Mouse (Mus musculus) neural tube, embryonic 11.5 days (tissue): ENCODE measurements around the gene Khdrbs2. TPM values are rescaled to one million over a fixed set of nuclear protein-coding genes. Genes with fewer than 3 reads are reported as not detected.

Experiments
- ATAC-seq: fragments of 200-750 bp; cut with Nextera tagmentation; 2 replicates; pipeline ENCODE4 v1.8.0; 2017; ENCODE audit warnings: moderate number of reproducible peaks, mild to moderate bottlenecking, moderate TSS enrichment, moderate library complexity; ENCODE audit not compliant: insufficient read depth, low FRiP score, low TSS enrichment
- DNase-seq: peaks from one replicate; pipeline ENCODE4 v3.0.0-alpha.2; 2015; ENCODE audit warnings: low spot score
- H3K27ac ChIP-seq: fragments of 300-500 bp; sonication (generic); 2 replicates; pipeline ENCODE4 v1.5.1; 2014; ENCODE audit warnings: low read depth, mild to moderate bottlenecking, low read length
- H3K27me3 ChIP-seq: fragments of 300-500 bp; sonication (generic); 2 replicates; pipeline ENCODE4 v1.6.1; 2014; ENCODE audit warnings: mild to moderate bottlenecking, low read length, mixed read lengths; ENCODE audit not compliant: control insufficient read depth, insufficient read depth
- H3K36me3 ChIP-seq: fragments of 300-500 bp; sonication (generic); 2 replicates; pipeline ENCODE4 v1.6.1; 2014; ENCODE audit warnings: mild to moderate bottlenecking, low read length, moderate library complexity, mixed read lengths; ENCODE audit not compliant: control insufficient read depth, insufficient read depth
- H3K4me1 ChIP-seq: fragments of 300-500 bp; sonication (generic); 2 replicates; pipeline ENCODE4 v1.6.1; 2014; ENCODE audit warnings: low read length, mixed read lengths; ENCODE audit not compliant: control insufficient read depth, insufficient read depth
- H3K4me2 ChIP-seq: fragments of 300-500 bp; sonication (generic); 2 replicates; pipeline ENCODE4 v1.6.1; 2014; ENCODE audit warnings: low read depth, mild to moderate bottlenecking, moderate library complexity
- H3K4me3 ChIP-seq: fragments of 300-500 bp; sonication (generic); 2 replicates; pipeline ENCODE4 v1.5.1; 2014; ENCODE audit warnings: low read depth, low read length
- H3K9ac ChIP-seq: fragments of 300-500 bp; sonication (generic); 2 replicates; pipeline ENCODE4 v1.6.1; 2014; ENCODE audit warnings: mild to moderate bottlenecking, low read length
- H3K9me3 ChIP-seq: fragments of 300-500 bp; sonication (generic); 2 replicates; pipeline ENCODE4 v1.6.1; 2016; ENCODE audit warnings: low read length; ENCODE audit not compliant: control insufficient read depth
- WGBS: fragments of 180-500 bp; shearing (Covaris S2); extraction: QIAGEN DNeasy Blood & Tissue Kit; methylation state at CpG from one replicate; pipeline ENCODE4 v1.1.7; 2014; 5-methylcytosine and 5-hydroxymethylcytosine counted together
- polyA plus RNA-seq: library from polyadenylated mRNA; unstranded; fragments of >200 nt; fragmentation: Nextera tagmentation; extraction: Ambion mirVana; gene quantifications from 2 replicates; pipeline ENCODE4 v1.2.1, GENCODE M21; 2014

Khdrbs2 gene
- polyA plus RNA-seq, 1 experiment from 2014 or later = 10.5 TPM

DNA sequence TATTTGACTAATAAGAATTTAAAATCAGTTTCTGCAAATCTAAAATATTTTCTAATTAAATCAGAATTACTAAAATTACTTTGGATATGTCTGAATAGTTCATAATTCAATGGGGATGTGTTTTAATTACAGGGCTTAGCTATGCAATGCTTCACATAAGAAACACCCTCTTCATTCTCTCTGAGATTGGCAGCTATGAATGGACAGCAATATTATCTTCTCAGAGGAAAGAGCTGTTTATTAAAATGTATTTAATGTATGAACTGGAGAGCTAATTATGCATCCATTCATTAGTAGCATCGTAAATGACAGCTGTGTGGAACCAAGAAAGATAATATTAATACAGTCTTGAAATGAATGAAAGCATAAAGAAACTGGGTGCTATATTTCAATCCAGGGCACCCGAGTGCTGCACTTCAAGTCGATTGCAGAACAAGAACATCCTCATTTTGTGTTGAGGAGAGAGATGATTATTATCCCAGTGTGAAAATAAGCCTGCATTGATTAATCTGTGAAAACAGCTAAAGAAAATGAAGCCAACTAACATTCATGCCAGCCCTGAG lies 477.2 kb downstream of the Khdrbs2 start:
- no peak overlapping the region for H3K27ac ChIP-seq
- DNase-seq = no peak
- no peaks in the 10 kb centered on the region for H3K36me3 ChIP-seq
- no peaks in the 10 kb centered on the region for H3K9me3 ChIP-seq
- no peaks in the 10 kb centered on the region for H3K27me3 ChIP-seq
- WGBS = 84% methylated on average over 3 of the region's 3 CpGs
- no peak for ATAC-seq
- no peaks in the 10 kb centered on the region for H3K4me1 ChIP-seq
- no peak overlapping the region for H3K4me3 ChIP-seq
- H3K9ac ChIP-seq = no peak overlapping the region
- no peak overlapping the region for H3K4me2 ChIP-seq

DNA sequence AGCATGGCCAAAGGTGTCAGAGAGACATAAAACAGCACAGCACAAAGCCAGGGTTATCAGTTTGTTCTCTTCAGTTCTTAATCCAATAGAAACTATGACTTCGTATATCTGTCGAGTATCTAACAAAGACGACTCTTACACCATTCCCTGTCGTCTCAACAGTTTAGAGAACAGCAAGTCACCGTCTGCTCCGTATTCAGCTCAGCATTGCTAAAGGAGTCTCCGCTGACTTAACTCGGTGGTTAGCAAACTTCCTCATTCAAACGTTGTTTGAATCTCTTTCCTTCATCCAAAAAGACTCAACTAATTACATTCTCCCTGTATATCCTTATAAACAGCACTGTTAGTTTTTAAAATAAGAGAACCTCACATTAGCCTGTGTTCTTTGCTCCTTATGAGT lies 521.3 kb downstream of the Khdrbs2 start:
- H3K27ac ChIP-seq = no peak overlapping the region
- 83% methylated on average over 9 of the region's 9 CpGs for WGBS
- no peaks in the 10 kb centered on the region for H3K36me3 ChIP-seq
- ATAC-seq = no peak
- no peak overlapping the region for H3K9ac ChIP-seq
- DNase-seq = no peak
- no peak overlapping the region for H3K4me3 ChIP-seq
- no peaks in the 10 kb centered on the region for H3K4me1 ChIP-seq
- H3K4me2 ChIP-seq = no peak overlapping the region
- no peaks in the 10 kb centered on the region for H3K27me3 ChIP-seq
- H3K9me3 ChIP-seq = no peaks in the 10 kb centered on the region

DNA sequence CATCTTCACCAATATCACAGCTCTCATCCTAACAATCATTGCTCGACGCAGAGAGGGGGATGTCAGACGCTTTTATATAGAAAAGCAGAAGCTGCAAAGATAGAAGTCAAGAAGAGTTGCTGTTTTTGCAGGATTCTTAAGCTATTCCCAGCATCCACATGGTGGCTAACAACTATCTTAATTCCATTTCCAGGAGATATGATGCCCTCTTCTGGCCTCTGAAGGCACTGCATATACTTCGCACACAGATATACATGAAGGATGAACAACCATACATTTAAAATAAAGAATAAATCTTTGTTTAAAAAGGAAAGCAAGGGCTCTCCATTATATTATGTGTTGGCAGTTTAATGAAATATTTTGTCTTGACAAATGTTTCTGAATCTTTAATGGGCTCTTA lies 527.6 kb downstream of the Khdrbs2 start:
- Histone ChIP-seq H3K36me3 (no peaks in the 10 kb centered on the region), H3K27me3 (no peaks in the 10 kb centered on the region), H3K4me1 (no peaks in the 10 kb centered on the region), H3K9me3 (no peaks in the 10 kb centered on the region), H3K27ac (no peak overlapping the region), H3K4me3 (no peak overlapping the region), H3K9ac (no peak overlapping the region), H3K4me2 (no peak overlapping the region)
- ATAC-seq = no peak
- WGBS = 94% methylated on average over 4 of the region's 4 CpGs
- DNase-seq = no peak

DNA sequence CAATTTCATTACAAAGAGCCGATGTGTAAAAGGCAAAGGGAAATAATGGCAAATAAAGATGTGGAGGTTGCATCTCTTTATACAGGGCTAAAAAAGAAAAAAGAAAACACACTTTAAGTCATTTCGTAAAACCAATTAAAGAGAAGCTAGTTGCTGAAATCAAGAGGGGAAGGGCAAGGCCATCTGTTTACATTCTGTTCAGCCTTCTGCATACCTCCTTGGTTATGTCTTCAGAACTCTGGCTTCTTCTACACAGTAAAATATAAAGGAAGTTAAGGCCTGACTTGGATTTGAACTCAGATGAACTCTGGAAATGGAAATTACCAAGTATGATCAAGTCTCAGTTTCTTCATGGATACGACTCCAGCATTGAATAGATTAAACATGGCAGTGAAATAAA lies 528.8 kb downstream of the Khdrbs2 start:
- ATAC-seq (no peak), DNase-seq (no peak)
- Histone ChIP-seq H3K4me3 (no peak overlapping the region), H3K4me1 (no peaks in the 10 kb centered on the region), H3K9ac (no peak overlapping the region), H3K9me3 (no peaks in the 10 kb centered on the region), H3K36me3 (no peaks in the 10 kb centered on the region), H3K4me2 (no peak overlapping the region), H3K27ac (no peak overlapping the region), H3K27me3 (no peaks in the 10 kb centered on the region)
- 95% methylated on average over 3 of the region's 3 CpGs for WGBS
